Mouse (Mus musculus) naive thymus-derived CD4-positive, alpha-beta T cell, adult 2 months (primary cell): ENCODE data around the gene Ociad2.

Experiments used
- DNase-seq: peaks from one replicate; pipeline ENCODE4 v3.0.0-alpha.2; 2011; ENCODE audit warnings: low read depth

Ociad2 gene

GRCm38 (mm10) chr5:73304507-73304906 is 36.3 kb downstream of the Ociad2 start:
- no peak for DNase-seq

- DNase-seq, result no peak
Observed at GRCm38 (mm10) chr5:73301601-73302307, 39.1 kb downstream of the Ociad2 start.

- no peak for DNase-seq
Observed at GRCm38 (mm10) chr5:73295916-73296315, 44.9 kb downstream of the Ociad2 start.

GRCm38 (mm10) chr5:73295016-73295415 is 45.8 kb downstream of the Ociad2 start:
- no peak for DNase-seq

- peak; percentile 51 for DNase-seq
Observed at GRCm38 (mm10) chr5:73293458-73293827, 47.4 kb downstream of the Ociad2 start.

GRCm38 (mm10) chr5:73292502-73293457 is 48.0 kb downstream of the Ociad2 start, which contains the start of gene Ociad1:
Ociad1 (plus strand) TSS chr5:73292784.
- DNase-seq, result peak; percentile 97

GRCm38 (mm10) chr5:73289900-73290299 is 50.9 kb downstream of the Ociad2 start:
- no peak for DNase-seq

- DNase-seq, result peak; percentile 19
Observed at GRCm38 (mm10) chr5:73286603-73287002, 54.2 kb downstream of the Ociad2 start.

GRCm38 (mm10) chr5:73285470-73285978 is 55.3 kb downstream of the Ociad2 start:
- DNase-seq, result no peak

GRCm38 (mm10) chr5:73284046-73284445 is 56.8 kb downstream of the Ociad2 start:
- DNase-seq, result no peak

GRCm38 (mm10) chr5:73280567-73280850 is 60.3 kb downstream of the Ociad2 start:
- DNase-seq, result no peak

GRCm38 (mm10) chr5:73279732-73280566 is 60.9 kb downstream of the Ociad2 start:
- no peak for DNase-seq

- DNase-seq, result no peak
Observed at GRCm38 (mm10) chr5:73279190-73279589, 61.6 kb downstream of the Ociad2 start.

GRCm38 (mm10) chr5:73274941-73275340 is 65.9 kb downstream of the Ociad2 start:
- DNase-seq, result no peak

GRCm38 (mm10) chr5:73273171-73273570 is 67.7 kb downstream of the Ociad2 start:
- DNase-seq, result no peak
